Mouse (Mus musculus) midbrain, embryonic 16.5 days (tissue): ENCODE measurements around the gene Slc6a19. TPM values are rescaled to one million over a fixed set of nuclear protein-coding genes. Genes with fewer than 3 reads are reported as not detected.

ENCODE experiments used
- ATAC-seq: fragments of 200-750 bp; cut with Nextera tagmentation; 2 replicates; pipeline ENCODE4 v1.8.0; 2017; ENCODE audit warnings: moderate TSS enrichment
- H3K27ac ChIP-seq: fragments of 300-500 bp; sonication (generic); 2 replicates; pipeline ENCODE4 v1.5.1; 2014; ENCODE audit warnings: mild to moderate bottlenecking, low read length, mixed read lengths
- H3K27me3 ChIP-seq: fragments of 300-500 bp; sonication (generic); 2 replicates; pipeline ENCODE4 v1.6.1; 2014; ENCODE audit warnings: low read depth, low read length, mixed read lengths; ENCODE audit not compliant: control insufficient read depth, insufficient read depth
- H3K36me3 ChIP-seq: fragments of 300-500 bp; sonication (generic); 2 replicates; pipeline ENCODE4 v1.6.1; 2014; ENCODE audit warnings: mild to moderate bottlenecking, low read length, moderate library complexity, mixed read lengths; ENCODE audit not compliant: control insufficient read depth, insufficient read depth
- H3K4me1 ChIP-seq: fragments of 300-500 bp; sonication (generic); 2 replicates; pipeline ENCODE4 v1.6.1; 2014; ENCODE audit warnings: mild to moderate bottlenecking, low read length, mixed read lengths; ENCODE audit not compliant: control insufficient read depth, insufficient read depth
- H3K4me2 ChIP-seq: fragments of 300-500 bp; sonication (generic); 2 replicates; pipeline ENCODE4 v1.6.1; 2014; ENCODE audit warnings: mild to moderate bottlenecking, low read length, mixed read lengths
- H3K4me3 ChIP-seq: fragments of 300-500 bp; sonication (generic); 2 replicates; pipeline ENCODE4 v1.5.1; 2014; ENCODE audit warnings: low read depth, mild to moderate bottlenecking, low read length, moderate library complexity, mixed read lengths
- H3K9ac ChIP-seq: fragments of 300-500 bp; sonication (generic); 2 replicates; pipeline ENCODE4 v1.6.1; 2014; ENCODE audit warnings: low read depth, low read length, mixed read lengths
- H3K9me3 ChIP-seq: fragments of 300-500 bp; sonication (generic); replicated peaks from 2 replicates; pipeline ENCODE4 v1.6.1; 2014; ENCODE audit warnings: mild to moderate bottlenecking, low read length, mixed read lengths; ENCODE audit not compliant: control insufficient read depth, poor library complexity, severe bottlenecking
- WGBS: fragments of 180-500 bp; shearing (Covaris S2); extraction: QIAGEN DNeasy Blood & Tissue Kit; methylation state at CpG from one replicate; pipeline ENCODE4 v1.1.7; 2014; 5-methylcytosine and 5-hydroxymethylcytosine counted together
- polyA plus RNA-seq: library from polyadenylated mRNA; unstranded; fragments of >200 nt; fragmentation: Nextera tagmentation; extraction: Ambion mirVana; gene quantifications from 2 replicates; pipeline ENCODE4 v1.2.1, GENCODE M21; 2015

Gene Slc6a19
- polyA plus RNA-seq, 1 experiment from 2014 or later: 0.30 TPM

DNA sequence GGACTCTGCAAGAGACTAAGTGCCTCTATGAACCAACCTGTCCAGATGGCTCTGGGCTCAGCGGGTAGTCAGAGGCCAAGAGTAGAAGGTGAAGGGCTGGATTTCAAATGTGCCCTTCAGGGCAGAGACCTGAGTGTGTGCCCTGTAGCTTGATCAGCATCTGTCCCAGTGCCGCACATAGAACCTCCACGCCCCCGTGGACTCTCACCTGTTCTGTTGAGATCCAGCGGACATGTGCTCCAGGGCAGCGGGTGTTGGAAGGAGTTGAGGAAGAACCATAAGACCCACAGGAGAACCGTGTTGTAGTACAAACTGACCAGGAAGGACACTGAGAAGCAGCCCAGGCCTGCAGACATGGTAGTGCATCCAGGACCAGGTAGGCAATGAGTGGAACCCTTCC lies 29.5 kb downstream of the Slc6a19 start:
- H3K4me3 ChIP-seq: no peak overlapping the region

GRCm38 (mm10) chr13:73660163-73660695 lies 44.4 kb downstream of the Slc6a19 start:
- no peak for ATAC-seq
- 72% methylated on average over 2 of the region's 2 CpGs for WGBS

More for the DNA sequence above, 29.5 kb downstream of the Slc6a19 start:
- Histone ChIP-seq H3K4me2 (no peak overlapping the region), H3K4me1 (no peaks in the 10 kb centered on the region), H3K9ac (no peak overlapping the region), H3K9me3 (no peaks in the 10 kb centered on the region), H3K27me3 (no peaks in the 10 kb centered on the region), H3K27ac (no peak overlapping the region), H3K36me3 (no peaks in the 10 kb centered on the region)
- 94% methylated on average over 7 of the region's 7 CpGs for WGBS
- no peak for ATAC-seq

DNA sequence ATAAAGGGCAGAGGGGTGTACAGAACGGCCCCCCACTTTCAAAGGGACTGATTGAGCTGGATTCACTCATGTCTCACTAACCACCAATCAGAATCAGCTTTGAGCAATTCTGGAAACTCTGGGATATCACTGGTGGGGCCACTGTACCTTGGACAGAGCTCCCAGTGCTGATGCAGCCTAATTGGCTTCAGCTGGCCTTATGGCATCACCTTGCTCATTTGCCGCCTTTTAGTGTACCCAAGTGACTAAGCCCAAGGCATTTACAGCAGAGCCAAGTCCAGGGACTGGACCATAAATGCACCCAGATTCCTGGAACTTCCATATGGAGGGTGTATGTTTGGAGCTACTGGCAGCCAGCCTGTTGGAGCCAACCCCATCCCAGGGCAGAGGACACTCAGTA lies 45.7 kb downstream of the Slc6a19 start:
- Histone ChIP-seq H3K27me3 (no peaks in the 10 kb centered on the region), H3K4me3 (no peak overlapping the region), H3K36me3 (no peaks in the 10 kb centered on the region), H3K9me3 (no peaks in the 10 kb centered on the region), H3K27ac (no peak overlapping the region), H3K4me2 (no peak overlapping the region), H3K9ac (no peak overlapping the region), H3K4me1 (no peaks in the 10 kb centered on the region)
- 46% methylated on average over 2 of the region's 2 CpGs for WGBS
- ATAC-seq: no peak

More at GRCm38 (mm10) chr13:73660163-73660695, 44.4 kb downstream of the Slc6a19 start:
- Histone ChIP-seq H3K9me3 (no peaks in the 10 kb centered on the region), H3K36me3 (no peaks in the 10 kb centered on the region), H3K4me2 (no peak overlapping the region), H3K4me1 (no peaks in the 10 kb centered on the region), H3K27me3 (no peaks in the 10 kb centered on the region), H3K27ac (no peak overlapping the region), H3K4me3 (no peak overlapping the region), H3K9ac (no peak overlapping the region)

GRCm38 (mm10) chr13:73654976-73655375 lies 49.7 kb downstream of the Slc6a19 start:
- Histone ChIP-seq H3K36me3 (no peaks in the 10 kb centered on the region), H3K27ac (no peak overlapping the region), H3K4me2 (no peak overlapping the region), H3K4me3 (no peak overlapping the region), H3K4me1 (no peaks in the 10 kb centered on the region), H3K9ac (no peak overlapping the region), H3K9me3 (no peaks in the 10 kb centered on the region), H3K27me3 (no peaks in the 10 kb centered on the region)
- no peak for ATAC-seq
- WGBS: 86% methylated on average over 3 of the region's 3 CpGs

- 82% methylated on average over 3 of the region's 3 CpGs for WGBS
- no peak for ATAC-seq
- no peak overlapping the region for H3K4me3 ChIP-seq
These were observed 51.4 kb downstream of the Slc6a19 start for GRCm38 (mm10) chr13:73653266-73653665.

DNA sequence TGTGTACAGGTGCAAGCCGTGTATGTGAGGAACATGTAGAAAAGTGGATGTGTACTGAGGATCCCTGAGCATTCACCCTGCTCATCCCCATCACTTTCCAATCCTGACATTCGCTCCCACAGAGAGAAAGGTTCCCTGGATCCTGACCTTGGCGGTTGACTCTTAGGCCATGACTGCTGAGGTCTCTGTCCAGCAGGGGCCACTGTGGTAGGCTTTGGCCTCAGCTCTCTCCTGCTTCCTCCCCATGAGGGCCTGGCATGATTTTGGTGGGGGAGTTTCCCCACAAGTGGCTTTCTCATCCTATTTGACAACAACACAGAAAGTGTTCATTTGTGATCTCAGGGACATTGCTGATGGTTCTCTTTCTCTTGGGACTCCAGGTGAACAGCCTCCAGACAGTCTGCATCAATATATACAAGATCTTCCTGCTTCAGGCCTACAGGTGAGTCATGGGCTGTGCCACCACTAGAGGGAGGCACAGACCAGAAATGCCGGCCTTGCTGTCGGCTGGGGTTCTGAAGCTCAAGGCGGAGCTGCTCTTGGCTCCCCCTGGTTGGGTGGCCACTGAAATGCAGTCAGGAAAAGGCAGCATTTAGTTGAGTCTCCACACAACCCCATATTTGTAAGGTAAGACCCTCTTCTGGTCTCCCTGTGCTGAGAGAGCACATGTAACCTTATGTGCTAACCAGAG lies 58.1 kb downstream of the Slc6a19 start:
- ATAC-seq: peak; percentile 80
- Histone ChIP-seq H3K4me2 (no peak overlapping the region), H3K9me3 (no peaks in the 10 kb centered on the region), H3K27ac (no peak overlapping the region), H3K36me3 (peaks cover 9% of the 10 kb centered on the region), H3K9ac (no peak overlapping the region), H3K27me3 (no peaks in the 10 kb centered on the region), H3K4me1 (no peaks in the 10 kb centered on the region), H3K4me3 (no peak overlapping the region)
- 39% methylated on average over 6 of the region's 6 CpGs for WGBS

More at GRCm38 (mm10) chr13:73653266-73653665, 51.4 kb downstream of the Slc6a19 start:
- H3K4me1 ChIP-seq: no peaks in the 10 kb centered on the region
- peaks cover under 1% of the 10 kb centered on the region; the same call in 1 of the 2 replicates for H3K36me3 ChIP-seq
- no peaks in the 10 kb centered on the region for H3K27me3 ChIP-seq
- H3K4me2 ChIP-seq: no peak overlapping the region
- H3K9ac ChIP-seq: no peak overlapping the region
- H3K9me3 ChIP-seq: no peaks in the 10 kb centered on the region
- no peak overlapping the region for H3K27ac ChIP-seq

- H3K9ac ChIP-seq: no peak overlapping the region
- WGBS: 91% methylated on average over 4 of the region's 4 CpGs
- H3K27me3 ChIP-seq: no peaks in the 10 kb centered on the region
- no peak overlapping the region for H3K27ac ChIP-seq
- no peak overlapping the region for H3K4me2 ChIP-seq
- ATAC-seq: no peak
- no peak overlapping the region for H3K4me3 ChIP-seq
- peaks cover 2% of the 10 kb centered on the region for H3K36me3 ChIP-seq
- no peaks in the 10 kb centered on the region for H3K4me1 ChIP-seq
- no peaks in the 10 kb centered on the region for H3K9me3 ChIP-seq
These were observed 63.4 kb downstream of the Slc6a19 start for GRCm38 (mm10) chr13:73641296-73641695.

GRCm38 (mm10) chr13:73637826-73638225 lies 66.8 kb downstream of the Slc6a19 start:
- Histone ChIP-seq H3K9me3 (no peaks in the 10 kb centered on the region), H3K9ac (no peak overlapping the region), H3K4me1 (no peaks in the 10 kb centered on the region), H3K4me3 (no peak overlapping the region), H3K4me2 (no peak overlapping the region), H3K27me3 (no peaks in the 10 kb centered on the region), H3K36me3 (peaks cover 7% of the 10 kb centered on the region), H3K27ac (no peak overlapping the region)
- ATAC-seq: no peak
- 80% methylated on average over 5 of the region's 6 CpGs for WGBS

DNA sequence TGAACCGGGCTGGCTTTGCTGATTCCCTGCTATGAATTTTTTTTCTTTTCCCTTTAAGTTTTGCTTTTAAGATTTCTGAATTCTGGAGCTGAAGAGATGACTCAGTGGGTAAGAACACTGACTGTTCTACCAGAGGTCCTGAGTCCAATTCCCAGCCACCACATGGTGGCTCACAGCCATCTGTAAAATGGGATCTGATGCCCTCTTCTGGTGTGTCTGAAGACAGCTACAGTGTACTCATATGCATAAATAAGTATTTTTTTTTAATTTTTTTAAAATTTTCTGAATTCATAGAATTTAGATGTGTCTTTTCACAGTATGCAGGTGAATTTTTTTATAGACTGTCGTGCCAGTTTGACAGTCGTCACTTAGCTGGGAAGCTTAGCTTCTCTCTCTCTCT lies 72.8 kb downstream of the Slc6a19 start:
- 95% methylated on average over 3 of the region's 3 CpGs for WGBS

More for the DNA sequence above, 72.8 kb downstream of the Slc6a19 start:
- Histone ChIP-seq H3K9me3 (no peaks in the 10 kb centered on the region), H3K27me3 (no peaks in the 10 kb centered on the region), H3K4me2 (no peak overlapping the region), H3K27ac (no peak overlapping the region), H3K36me3 (peaks cover 7% of the 10 kb centered on the region), H3K9ac (no peak overlapping the region), H3K4me3 (no peak overlapping the region), H3K4me1 (peaks cover 11% of the 10 kb centered on the region)
- ATAC-seq: no peak
